Mouse (Mus musculus): ENCODE measurements around the gene Bsn. TPM values are rescaled to one million over a fixed set of nuclear protein-coding genes. Genes with fewer than 3 reads are reported as not detected.
"Not testable (repeated sequence)": the region's sequence is repeated elsewhere in the genome, so short reads cannot be mapped to it uniquely, and the experiment has no call there.

The Bsn gene
- total RNA-seq, 2 experiments from 2014 or later: 300 to 320 TPM

- no peak overlapping the region for H3K4me3 ChIP-seq
- intact Hi-C loops (cut with DNase I): no loop called here
- no peak for TF ChIP-seq CTCF (IDR thresholded peaks at IDR 0.05)
- peak overlapping the region; percentile 84 for H3K27ac ChIP-seq
- no peak for DNase-seq (ENCODE audit: extremely low spot score in 1 of 2, low spot score in 2 of 2)
Measured at GRCm38 (mm10) chr9:108146451-108146850, 43.7 kb downstream of the Bsn start.

GRCm38 (mm10) chr9:108145740-108146139, 44.4 kb downstream of the Bsn start:
- H3K4me3 ChIP-seq: no peak overlapping the region
- no peak for DNase-seq (ENCODE audit: extremely low spot score in 1 of 2, low spot score in 2 of 2)
- intact Hi-C loops (cut with DNase I): no loop called here
- TF ChIP-seq CTCF (IDR thresholded peaks at IDR 0.05): no peak
- peak overlapping the region; percentile 32 for H3K27ac ChIP-seq

GRCm38 (mm10) chr9:108144371-108145270, 45.6 kb downstream of the Bsn start:
- no peak overlapping the region for H3K4me3 ChIP-seq
- DNase-seq (ENCODE audit: extremely low spot score in 1 of 2, low spot score in 2 of 2): no peak
- intact Hi-C loops (cut with DNase I): no loop called here
- H3K27ac ChIP-seq: peak overlapping the region; percentile 73
- no peak for TF ChIP-seq CTCF (IDR thresholded peaks at IDR 0.05)

GRCm38 (mm10) chr9:108143470-108143869, 46.7 kb downstream of the Bsn start:
- TF ChIP-seq CTCF (IDR thresholded peaks at IDR 0.05): no peak
- H3K27ac ChIP-seq: peak overlapping the region; percentile 67
- no peak overlapping the region for H3K4me3 ChIP-seq
- intact Hi-C loops (cut with DNase I): no loop called here
- DNase-seq (ENCODE audit: extremely low spot score in 1 of 2, low spot score in 2 of 2): no peak

GRCm38 (mm10) chr9:108141387-108141786, 48.8 kb downstream of the Bsn start:
- TF ChIP-seq CTCF (IDR thresholded peaks at IDR 0.05): no peak
- Histone ChIP-seq H3K27ac (peak overlapping the region; percentile 84), H3K4me3 (no peak overlapping the region)
- DNase-seq (ENCODE audit: extremely low spot score in 1 of 2, low spot score in 2 of 2): no peak
- intact Hi-C loops (cut with DNase I): no loop called here

GRCm38 (mm10) chr9:108139963-108140695, 50.1 kb downstream of the Bsn start:
- TF ChIP-seq CTCF (IDR thresholded peaks at IDR 0.05): peak; percentile 42
- Histone ChIP-seq H3K4me3 (no peak overlapping the region), H3K27ac (peak overlapping the region; percentile 84)
- intact Hi-C loops (cut with DNase I): loop anchor here (5.0 kb wide), 2 partner anchors 32 to 62 kb away; no protein-coding TSS in a partner anchor
- no peak for DNase-seq (ENCODE audit: extremely low spot score in 1 of 2, low spot score in 2 of 2)

GRCm38 (mm10) chr9:108139169-108139962, 50.8 kb downstream of the Bsn start:
- TF ChIP-seq CTCF (IDR thresholded peaks at IDR 0.05): no peak
- intact Hi-C loops (cut with DNase I): loop anchor here (5.0 kb wide), 2 partner anchors 33 to 63 kb away; no protein-coding TSS in a partner anchor
- H3K4me3 ChIP-seq: no peak overlapping the region
- DNase-seq (ENCODE audit: extremely low spot score in 1 of 2, low spot score in 2 of 2): no peak
- peak overlapping the region; percentile 84 for H3K27ac ChIP-seq

- Histone ChIP-seq H3K4me3 (no peak overlapping the region), H3K27ac (peak overlapping the region; percentile 84)
- TF ChIP-seq CTCF (IDR thresholded peaks at IDR 0.05): no peak
- DNase-seq (ENCODE audit: extremely low spot score in 1 of 2, low spot score in 2 of 2): no peak
- intact Hi-C loops (cut with DNase I): loop anchor here (5.0 kb wide), 2 partner anchors 34 to 64 kb away; no protein-coding TSS in a partner anchor
Measured at GRCm38 (mm10) chr9:108138118-108138517, 52.1 kb downstream of the Bsn start.

GRCm38 (mm10) chr9:108137523-108137922, 52.7 kb downstream of the Bsn start:
- no peak for TF ChIP-seq CTCF (IDR thresholded peaks at IDR 0.05)
- intact Hi-C loops (cut with DNase I): loop anchor here (1.0 to 5.0 kb wide), 6 partner anchors 9 to 65 kb away; no protein-coding TSS in a partner anchor
- H3K27ac ChIP-seq: peak overlapping the region; percentile 84
- H3K4me3 ChIP-seq: no peak overlapping the region
- DNase-seq (ENCODE audit: extremely low spot score in 1 of 2, low spot score in 2 of 2): peak; percentile 86 to 89

GRCm38 (mm10) chr9:108136930-108137462, 53.2 kb downstream of the Bsn start:
- peak; percentile 57 to 71 for DNase-seq (ENCODE audit: extremely low spot score in 1 of 2, low spot score in 2 of 2)
- Histone ChIP-seq H3K4me3 (no peak overlapping the region), H3K27ac (peak overlapping the region; percentile 72)
- intact Hi-C loops (cut with DNase I): loop anchor here (1.0 to 5.0 kb wide), 6 partner anchors 9 to 65 kb away; no protein-coding TSS in a partner anchor
- no peak for TF ChIP-seq CTCF (IDR thresholded peaks at IDR 0.05)

GRCm38 (mm10) chr9:108136225-108136624, 54.0 kb downstream of the Bsn start:
- TF ChIP-seq CTCF (IDR thresholded peaks at IDR 0.05): peak; percentile 58
- intact Hi-C loops (cut with DNase I): loop anchor here (2.0 to 5.0 kb wide), 3 partner anchors 36 to 66 kb away; no protein-coding TSS in a partner anchor
- H3K4me3 ChIP-seq: no peak overlapping the region
- peak overlapping the region; percentile 72 for H3K27ac ChIP-seq
- DNase-seq (ENCODE audit: extremely low spot score in 1 of 2, low spot score in 2 of 2): peak in 1 of 2 experiments; percentile 27

GRCm38 (mm10) chr9:108135679-108136078, 54.5 kb downstream of the Bsn start:
- DNase-seq (ENCODE audit: extremely low spot score in 1 of 2, low spot score in 2 of 2); H3K4me3 ChIP-seq: not testable (repeated sequence)
- intact Hi-C loops (cut with DNase I): loop anchor here (2.0 to 5.0 kb wide), 3 partner anchors 37 to 67 kb away; no protein-coding TSS in a partner anchor
- peak overlapping the region; percentile 72 for H3K27ac ChIP-seq
